Mouse (Mus musculus): ENCODE results near the gene Bnc2. TPM values are rescaled to one million over a fixed set of nuclear protein-coding genes. Genes with fewer than 3 reads are reported as not detected.

Gene Bnc2
- polyA plus RNA-seq, 1 experiment from 2014 or later = 7.0 TPM

GRCm38 (mm10) chr4:84457512-84458217 lies 217.4 kb downstream of the Bnc2 start:
- H3K27me3 ChIP-seq (replicated peaks; ENCODE audit: control insufficient read depth, insufficient read depth, low read length) = no peaks in the 10 kb centered on the region
- 0 out of 2 replicates have a peak, but pooled peaks cover 3% of the 10 kb centered on the region for H3K4me1 ChIP-seq (ENCODE audit: control insufficient read depth, insufficient read depth, low read depth, low read length)
- no peak for ATAC-seq
- WGBS = 77% methylated on average over 10 of the region's 10 CpGs
- H3K4me2 ChIP-seq (ENCODE audit: low read length) = no peak overlapping the region
- no peak overlapping the region for H3K9ac ChIP-seq (ENCODE audit: low read depth, low read length)
- no peak overlapping the region for H3K27ac ChIP-seq (ENCODE audit: low read depth, low read length)
- no peak overlapping the region for H3K4me3 ChIP-seq (ENCODE audit: low read length)
- H3K36me3 ChIP-seq (ENCODE audit: control insufficient read depth, insufficient read depth, low read length) = no peaks in the 10 kb centered on the region
- H3K9me3 ChIP-seq (ENCODE audit: control insufficient read depth, low read length) = no peaks in the 10 kb centered on the region

GRCm38 (mm10) chr4:84456853-84457249 lies 218.2 kb downstream of the Bnc2 start:
- H3K27ac ChIP-seq (ENCODE audit: low read depth, low read length) = no peak overlapping the region
- 74% methylated on average over 5 of the region's 5 CpGs for WGBS
- no peak overlapping the region; the same call in 1 of the 2 replicates for H3K4me2 ChIP-seq (ENCODE audit: low read length)
- no peaks in the 10 kb centered on the region for H3K27me3 ChIP-seq (replicated peaks; ENCODE audit: control insufficient read depth, insufficient read depth, low read length)
- 0 out of 2 replicates have a peak, but pooled peaks cover 3% of the 10 kb centered on the region for H3K4me1 ChIP-seq (ENCODE audit: control insufficient read depth, insufficient read depth, low read depth, low read length)
- no peak overlapping the region for H3K9ac ChIP-seq (ENCODE audit: low read depth, low read length)
- ATAC-seq = no peak; the same call in 1 of the 2 replicates
- H3K4me3 ChIP-seq (ENCODE audit: low read length) = no peak overlapping the region
- H3K9me3 ChIP-seq (ENCODE audit: control insufficient read depth, low read length) = no peaks in the 10 kb centered on the region
- no peaks in the 10 kb centered on the region for H3K36me3 ChIP-seq (ENCODE audit: control insufficient read depth, insufficient read depth, low read length)

- Histone ChIP-seq H3K4me1 (ENCODE audit: control insufficient read depth, insufficient read depth, low read depth, low read length) (0 out of 2 replicates have a peak, but pooled peaks cover 3% of the 10 kb centered on the region), H3K9ac (ENCODE audit: low read depth, low read length) (no peak overlapping the region), H3K4me2 (ENCODE audit: low read length) (peak overlapping the region; percentile 1; the same call in 1 of the 2 replicates), H3K9me3 (ENCODE audit: control insufficient read depth, low read length) (no peaks in the 10 kb centered on the region), H3K27ac (ENCODE audit: low read depth, low read length) (no peak overlapping the region), H3K27me3 (replicated peaks; ENCODE audit: control insufficient read depth, insufficient read depth, low read length) (no peaks in the 10 kb centered on the region), H3K4me3 (ENCODE audit: low read length) (no peak overlapping the region), H3K36me3 (ENCODE audit: control insufficient read depth, insufficient read depth, low read length) (no peaks in the 10 kb centered on the region)
- peak; percentile 82 for ATAC-seq
- 56% methylated on average over 16 of the region's 16 CpGs for WGBS
Observed at GRCm38 (mm10) chr4:84456198-84456852, 218.8 kb downstream of the Bnc2 start.

- H3K27ac ChIP-seq (ENCODE audit: low read depth, low read length) = no peak overlapping the region
- no peak for ATAC-seq
- H3K4me3 ChIP-seq (ENCODE audit: low read length) = no peak overlapping the region
- no peak overlapping the region for H3K4me2 ChIP-seq (ENCODE audit: low read length)
- H3K9ac ChIP-seq (ENCODE audit: low read depth, low read length) = no peak overlapping the region
- 0 out of 2 replicates have a peak, but pooled peaks cover 3% of the 10 kb centered on the region for H3K4me1 ChIP-seq (ENCODE audit: control insufficient read depth, insufficient read depth, low read depth, low read length)
- no peaks in the 10 kb centered on the region for H3K9me3 ChIP-seq (ENCODE audit: control insufficient read depth, low read length)
- 61% methylated on average over 3 of the region's 3 CpGs for WGBS
- no peaks in the 10 kb centered on the region for H3K36me3 ChIP-seq (ENCODE audit: control insufficient read depth, insufficient read depth, low read length)
- H3K27me3 ChIP-seq (replicated peaks; ENCODE audit: control insufficient read depth, insufficient read depth, low read length) = no peaks in the 10 kb centered on the region
Observed at GRCm38 (mm10) chr4:84454493-84454892, 220.6 kb downstream of the Bnc2 start.

- H3K4me3 ChIP-seq (ENCODE audit: low read length) = no peak overlapping the region
- no peak overlapping the region for H3K27ac ChIP-seq (ENCODE audit: low read depth, low read length)
- H3K4me2 ChIP-seq (ENCODE audit: low read length) = no peak overlapping the region
- ATAC-seq = no peak
- H3K9ac ChIP-seq (ENCODE audit: low read depth, low read length) = no peak overlapping the region
- no peaks in the 10 kb centered on the region for H3K9me3 ChIP-seq (ENCODE audit: control insufficient read depth, low read length)
- 68% methylated on average over 4 of the region's 4 CpGs for WGBS
- 0 out of 2 replicates have a peak, but pooled peaks cover 3% of the 10 kb centered on the region for H3K4me1 ChIP-seq (ENCODE audit: control insufficient read depth, insufficient read depth, low read depth, low read length)
- no peaks in the 10 kb centered on the region for H3K36me3 ChIP-seq (ENCODE audit: control insufficient read depth, insufficient read depth, low read length)
- H3K27me3 ChIP-seq (replicated peaks; ENCODE audit: control insufficient read depth, insufficient read depth, low read length) = no peaks in the 10 kb centered on the region
Observed at GRCm38 (mm10) chr4:84453586-84453985, 221.5 kb downstream of the Bnc2 start.

- Histone ChIP-seq H3K27me3 (replicated peaks; ENCODE audit: control insufficient read depth, insufficient read depth, low read length) (no peaks in the 10 kb centered on the region), H3K9ac (ENCODE audit: low read depth, low read length) (no peak overlapping the region), H3K4me2 (ENCODE audit: low read length) (no peak overlapping the region), H3K9me3 (ENCODE audit: control insufficient read depth, low read length) (no peaks in the 10 kb centered on the region), H3K27ac (ENCODE audit: low read depth, low read length) (no peak overlapping the region), H3K4me1 (ENCODE audit: control insufficient read depth, insufficient read depth, low read depth, low read length) (0 out of 2 replicates have a peak, but pooled peaks cover 3% of the 10 kb centered on the region), H3K4me3 (ENCODE audit: low read length) (no peak overlapping the region), H3K36me3 (ENCODE audit: control insufficient read depth, insufficient read depth, low read length) (no peaks in the 10 kb centered on the region)
- no peak for ATAC-seq
- WGBS = 91% methylated on average over 3 of the region's 3 CpGs
Observed at GRCm38 (mm10) chr4:84452642-84453041, 222.4 kb downstream of the Bnc2 start.

- Histone ChIP-seq H3K4me3 (ENCODE audit: low read length) (no peak overlapping the region), H3K9me3 (ENCODE audit: control insufficient read depth, low read length) (no peaks in the 10 kb centered on the region), H3K9ac (ENCODE audit: low read depth, low read length) (no peak overlapping the region), H3K27me3 (replicated peaks; ENCODE audit: control insufficient read depth, insufficient read depth, low read length) (no peaks in the 10 kb centered on the region), H3K27ac (ENCODE audit: low read depth, low read length) (no peak overlapping the region), H3K36me3 (ENCODE audit: control insufficient read depth, insufficient read depth, low read length) (no peaks in the 10 kb centered on the region), H3K4me1 (ENCODE audit: control insufficient read depth, insufficient read depth, low read depth, low read length) (no peaks in the 10 kb centered on the region), H3K4me2 (ENCODE audit: low read length) (no peak overlapping the region)
- no peak for ATAC-seq
- WGBS = 71% methylated on average over 7 of the region's 7 CpGs
Observed at GRCm38 (mm10) chr4:84449246-84450005, 225.6 kb downstream of the Bnc2 start.

GRCm38 (mm10) chr4:84433324-84433723 lies 241.8 kb downstream of the Bnc2 start:
- no peaks in the 10 kb centered on the region for H3K4me1 ChIP-seq (ENCODE audit: control insufficient read depth, insufficient read depth, low read depth, low read length)
- H3K9me3 ChIP-seq (ENCODE audit: control insufficient read depth, low read length) = no peaks in the 10 kb centered on the region
- no peaks in the 10 kb centered on the region for H3K36me3 ChIP-seq (ENCODE audit: control insufficient read depth, insufficient read depth, low read length)
- H3K4me3 ChIP-seq (ENCODE audit: low read length) = no peak overlapping the region
- H3K27me3 ChIP-seq (replicated peaks; ENCODE audit: control insufficient read depth, insufficient read depth, low read length) = no peaks in the 10 kb centered on the region
- 96% methylated on average over 9 of the region's 9 CpGs for WGBS
- ATAC-seq = no peak
- H3K9ac ChIP-seq (ENCODE audit: low read depth, low read length) = no peak overlapping the region
- no peak overlapping the region for H3K27ac ChIP-seq (ENCODE audit: low read depth, low read length)
- H3K4me2 ChIP-seq (ENCODE audit: low read length) = no peak overlapping the region
